Mouse (Mus musculus) sigmoid colon, adult 10 weeks (tissue): Measurements from ENCODE around the gene Olfr774. TPM values are rescaled to one million over a fixed set of nuclear protein-coding genes. Genes with fewer than 3 reads are reported as not detected.

ENCODE experiments used
- polyA plus RNA-seq: library from polyadenylated mRNA; stranded (reverse); fragments of 350-450 nt; fragmentation: Illumina TruSeq; extraction: RNeasy Lipid Tissue Mini Kit (QIAGEN cat#74804); gene quantifications from one replicate; pipeline ENCODE4 v1.2.3, GENCODE M21; 2014; ENCODE audit warnings: low read depth, low replicate concordance

Olfr774 gene
- polyA plus RNA-seq = not detected

GRCm38 (mm10) chr10:129235904-129236303 is at the start of gene Olfr774:
Gene Olfr774 (plus strand): TSS chr10:129236204.

GRCm38 (mm10) chr10:129187319-129187718 is 48.7 kb upstream of the Olfr774 start, which contains the start of gene Olfr773:
Gene Olfr773 (minus strand): TSS chr10:129187419.

DNA sequence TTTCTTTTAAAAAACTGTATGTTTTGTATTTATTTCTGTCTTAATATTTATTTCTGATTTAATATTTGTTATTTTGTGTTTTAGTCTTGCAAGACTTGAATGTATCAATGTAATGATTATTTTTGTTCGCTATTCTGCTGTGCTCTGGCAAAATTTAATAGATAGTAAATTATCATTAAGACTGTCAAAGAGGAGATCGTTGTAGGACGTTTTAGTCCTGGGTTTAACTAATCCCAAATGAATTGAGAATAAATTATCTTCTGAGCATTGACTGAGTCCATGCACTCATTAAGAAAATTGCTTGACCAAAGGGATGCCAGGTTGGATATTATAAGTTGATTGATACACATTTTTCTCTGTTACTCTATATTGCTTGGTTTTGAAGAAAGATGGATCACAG is 12.1 kb downstream of the Olfr774 start, which contains the start of gene Olfr775:
Olfr775 (plus strand) TSS at position 301 of the 400 bp plus-strand sequence.

DNA sequence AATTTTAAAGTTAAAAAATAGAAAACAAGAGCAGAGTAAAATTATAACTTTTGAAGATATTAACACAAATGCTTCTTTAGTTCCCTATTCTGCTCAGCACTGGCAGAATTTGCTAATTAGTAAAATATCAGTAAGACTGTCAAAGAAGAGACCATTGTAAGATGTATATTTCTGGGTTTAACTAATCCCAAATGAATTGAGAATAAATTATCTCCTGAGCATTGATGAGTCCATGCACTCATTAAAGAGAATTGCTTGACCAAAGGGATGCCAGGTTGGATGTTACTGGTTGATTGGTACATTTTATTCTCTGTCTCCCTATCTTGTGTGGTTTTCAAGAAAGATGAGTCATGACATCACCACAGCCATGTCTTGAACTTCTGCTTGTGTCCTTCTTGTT is 22.8 kb downstream of the Olfr774 start, which contains the start of gene Olfr776:
Olfr776 (plus strand) TSS at position 301 of the 400 bp plus-strand sequence.

GRCm38 (mm10) chr10:129271081-129271535 is 35.1 kb downstream of the Olfr774 start, which contains the start of gene Olfr777:
Gene Olfr777 (minus strand): TSS chr10:129271485.

Other genes starting within 250 kb of the Olfr774 start
- not detected for gene Olfr9, start 246.8 kb upstream of the Olfr774 start, polyA plus RNA-seq
- gene Olfr763, start 225.4 kb upstream of the Olfr774 start, polyA plus RNA-seq = not detected
- gene Olfr764-ps1, start 196.3 kb upstream of the Olfr774 start, polyA plus RNA-seq = not detected
- gene Olfr765, start 186.2 kb upstream of the Olfr774 start, polyA plus RNA-seq = not detected
- not detected for gene Olfr766-ps1, start 167.2 kb upstream of the Olfr774 start, polyA plus RNA-seq
- gene Olfr767, start 153.3 kb upstream of the Olfr774 start, polyA plus RNA-seq = not detected
- gene Olfr768, start 136.8 kb upstream of the Olfr774 start, polyA plus RNA-seq = not detected
- not detected for gene Olfr769, start 118.3 kb upstream of the Olfr774 start, polyA plus RNA-seq
- not detected for gene Olfr770, start 97.2 kb upstream of the Olfr774 start, polyA plus RNA-seq
- gene Olfr771, start 71.5 kb upstream of the Olfr774 start, polyA plus RNA-seq = not detected
- gene Olfr772, start 58.3 kb upstream of the Olfr774 start, polyA plus RNA-seq = not detected
- gene Olfr773, start 48.8 kb upstream of the Olfr774 start, polyA plus RNA-seq = not detected
- not detected for gene Olfr775, start 12.2 kb downstream of the Olfr774 start, polyA plus RNA-seq
- gene Olfr776, start 22.9 kb downstream of the Olfr774 start, polyA plus RNA-seq = not detected
- gene Olfr777, start 35.3 kb downstream of the Olfr774 start, polyA plus RNA-seq = not detected
- not detected for gene Olfr780, start 81.9 kb downstream of the Olfr774 start, polyA plus RNA-seq
- not detected for gene Olfr781, start 92.7 kb downstream of the Olfr774 start, polyA plus RNA-seq
- gene Olfr782, start 112.6 kb downstream of the Olfr774 start, polyA plus RNA-seq = not detected
- not detected for gene Olfr784, start 147.9 kb downstream of the Olfr774 start, polyA plus RNA-seq
- gene Olfr785, start 169.2 kb downstream of the Olfr774 start, polyA plus RNA-seq = not detected
- not detected for gene Olfr786, start 191.1 kb downstream of the Olfr774 start, polyA plus RNA-seq
- not detected for gene Olfr787, start 225.7 kb downstream of the Olfr774 start, polyA plus RNA-seq
- gene Olfr788, start 234.8 kb downstream of the Olfr774 start, polyA plus RNA-seq = not detected
- gene Olfr789, start 248.5 kb downstream of the Olfr774 start, polyA plus RNA-seq = not detected